Mouse (Mus musculus) spleen, adult 2 months (tissue): ENCODE results near the gene Serinc3.

Experiments
- CTCF ChIP-seq: fragments of 200-500 bp; IDR thresholded peaks from 2 replicates; pipeline ENCODE4 v1.5.1; 2011; ENCODE audit warnings: mild to moderate bottlenecking, inconsistent platforms; ENCODE audit not compliant: insufficient read depth, insufficient read length, insufficient replicate concordance; ENCODE audit errors: extremely low read depth
- POLR2A ChIP-seq: fragments of 200-500 bp; IDR thresholded peaks from 2 replicates; pipeline ENCODE4 v1.6.1; 2011; ENCODE audit warnings: low read depth, low read length, inconsistent platforms

GRCm38 (mm10) chr2:163611176-163611575 is 33.8 kb downstream of the Serinc3 start:
- TF ChIP-seq CTCF (no peak), POLR2A (no peak)
